In genomic region chr3:129969432-129970395, GRCm38 (mm10) we compare ENCODE assay signal across 8 mouse cellular contexts. TPM values are rescaled to one million over a fixed set of nuclear protein-coding genes. Genes with fewer than 3 reads are reported as not detected.
DNase-seq lines count a peak whose midpoint lies in the region; ATAC-seq and TF ChIP-seq lines count a peak whose summit lies in the region.

Mcub (minus strand) TSS chr3:129970206.

- H3K4me2 ChIP-seq in intestine, postnatal 0 days (replicated peaks; ENCODE audit: low read depth), result peak within 1 kb of the TSS; percentile 97
- peak within 1 kb of the TSS; percentile 99 for H3K4me2 ChIP-seq in lung, embryonic 14.5 days
- H3K4me2 ChIP-seq in neural tube, embryonic 14.5 days (ENCODE audit: low read depth, low read length), result peak within 1 kb of the TSS; percentile 99

- H3K9me3 ChIP-seq in intestine, postnatal 0 days (ENCODE audit: control insufficient read depth), result no peaks in the 10 kb centered on the region
- H3K9me3 ChIP-seq in lung, embryonic 14.5 days (ENCODE audit: low read depth, low read length), result no peaks in the 10 kb centered on the region
- H3K9me3 ChIP-seq in neural tube, embryonic 14.5 days (ENCODE audit: control insufficient read depth, low read length), result no peaks in the 10 kb centered on the region

- WGBS in intestine, postnatal 0 days, result under 1% methylated on average over 62 of the region's 63 CpGs
- WGBS in lung, embryonic 14.5 days, result under 1% methylated on average over 63 of the region's 63 CpGs
- under 1% methylated on average over 60 of the region's 63 CpGs for WGBS in neural tube, embryonic 14.5 days

- no peaks in the 10 kb centered on the region for H3K36me3 ChIP-seq in intestine, postnatal 0 days (ENCODE audit: control insufficient read depth, insufficient read depth)
- no peaks in the 10 kb centered on the region for H3K36me3 ChIP-seq in lung, embryonic 14.5 days (ENCODE audit: insufficient read depth)
- H3K36me3 ChIP-seq in neural tube, embryonic 14.5 days (ENCODE audit: control insufficient read depth, insufficient read depth, low read length), result no peaks in the 10 kb centered on the region

- DNase-seq in cerebellum, adult 18-20 months, result peak; percentile 7 to 12
- no peak for DNase-seq in cerebellum, adult 8-10 months
- peak; percentile 17 to 28 for DNase-seq in cerebellum, postnatal 25 days
- DNase-seq in heart, adult 11 months, result peak; percentile 97
- peak; percentile 74 for DNase-seq in lung, embryonic 14.5 days
- peak; percentile 31 for DNase-seq in urinary bladder, adult 2 months (ENCODE audit: low spot score)

- peak within 1 kb of the TSS; percentile 46 for H3K9ac ChIP-seq in intestine, postnatal 0 days (ENCODE audit: low read depth, low read length)
- peak within 1 kb of the TSS; percentile 46 for H3K9ac ChIP-seq in lung, embryonic 14.5 days
- peak within 1 kb of the TSS; percentile 43 for H3K9ac ChIP-seq in neural tube, embryonic 14.5 days (replicated peaks; ENCODE audit: low read depth, low read length)

- H3K27me3 ChIP-seq in intestine, postnatal 0 days (replicated peaks; ENCODE audit: control insufficient read depth, insufficient read depth, low read length), result peaks cover 12% of the 10 kb centered on the region; the same call in 1 of the 2 replicates
- H3K27me3 ChIP-seq in lung, embryonic 14.5 days (ENCODE audit: insufficient read depth, low read length), result peaks cover 19% of the 10 kb centered on the region
- no peaks in the 10 kb centered on the region; the same call in 1 of the 2 replicates for H3K27me3 ChIP-seq in neural tube, embryonic 14.5 days (ENCODE audit: control insufficient read depth, insufficient read depth, low read length)

- peak; percentile 21; the same call in 1 of the 2 replicates for TF ChIP-seq CTCF in intestine, postnatal 0 days (IDR thresholded peaks at IDR 0.05; ENCODE audit: low read depth)
- TF ChIP-seq CTCF in lung, embryonic 14.5 days (IDR thresholded peaks at IDR 0.05; ENCODE audit: low read depth), result no peak

- peak; percentile 65 for ATAC-seq in intestine, postnatal 0 days
- ATAC-seq in lung, embryonic 14.5 days (ENCODE audit: insufficient read depth), result peak; percentile 89
- peak; percentile 67 for ATAC-seq in neural tube, embryonic 14.5 days (ENCODE audit: low read depth)

- peaks cover 8% of the 10 kb centered on the region for H3K4me1 ChIP-seq in intestine, postnatal 0 days (replicated peaks; ENCODE audit: control insufficient read depth, insufficient read depth, low read length)
- H3K4me1 ChIP-seq in lung, embryonic 14.5 days (ENCODE audit: insufficient read depth), result peaks cover 10% of the 10 kb centered on the region; the same call in 1 of the 2 replicates
- H3K4me1 ChIP-seq in neural tube, embryonic 14.5 days (ENCODE audit: control insufficient read depth, insufficient read depth, low read length), result peaks cover 9% of the 10 kb centered on the region

- H3K27ac ChIP-seq in intestine, postnatal 0 days (ENCODE audit: low read depth, low read length), result no peak within 1 kb of the TSS
- H3K27ac ChIP-seq in lung, embryonic 14.5 days (ENCODE audit: low read depth), result no peak within 1 kb of the TSS
- no peak within 1 kb of the TSS for H3K27ac ChIP-seq in neural tube, embryonic 14.5 days (ENCODE audit: low read depth, low read length)

- peak within 1 kb of the TSS; percentile 56 for H3K4me3 ChIP-seq in intestine, postnatal 0 days (ENCODE audit: low read depth, low read length)
- peak within 1 kb of the TSS; percentile 63 for H3K4me3 ChIP-seq in lung, embryonic 14.5 days (ENCODE audit: low read depth, low read length)
- peak within 1 kb of the TSS; percentile 45 for H3K4me3 ChIP-seq in neural tube, embryonic 14.5 days (ENCODE audit: low read depth, low read length)

RNA-seq across cellular contexts. Expression of gene Mcub, which starts in this region (rescaled TPM):
- 4.1 and 4.7 TPM in 2 replicates for polyA plus RNA-seq in intestine, postnatal 0 days (2015; fragmentation: Nextera tagmentation; extraction: Ambion mirVana)
- polyA plus RNA-seq in lung, embryonic 14.5 days (2014; fragmentation: Nextera tagmentation; extraction: Ambion mirVana), result 2.3 and 2.9 TPM in 2 replicates
- polyA plus RNA-seq in neural tube, embryonic 14.5 days (2014; fragmentation: Nextera tagmentation; extraction: Ambion mirVana), result 8.0 and 8.8 TPM in 2 replicates
- polyA plus RNA-seq in urinary bladder, adult 2 months (2012; rRNA removed), result 12.2 and 12.5 TPM in 2 replicates
